Mouse (Mus musculus) stomach, embryonic 16.5 days (tissue): ENCODE data around the gene Trarg1. TPM values are rescaled to one million over a fixed set of nuclear protein-coding genes. Genes with fewer than 3 reads are reported as not detected.
A peak's percentile ranks its signal among the peaks of the same experiment; 100 is the strongest.

ENCODE experiments used
- ATAC-seq: fragments of 200-750 bp; cut with Nextera tagmentation; 2 replicates; pipeline ENCODE4 v1.8.0; 2017; ENCODE audit warnings: moderate number of reproducible peaks, moderate TSS enrichment; ENCODE audit not compliant: insufficient read depth, low FRiP score
- H3K27ac ChIP-seq: fragments of 300-500 bp; sonication (generic); 2 replicates; pipeline ENCODE4 v1.5.1; 2014; ENCODE audit warnings: low read length
- H3K27me3 ChIP-seq: fragments of 300-500 bp; sonication (generic); 2 replicates; pipeline ENCODE4 v1.6.1; 2014; ENCODE audit warnings: low read length, control low read depth, mixed read lengths; ENCODE audit not compliant: control insufficient read depth, insufficient read depth
- H3K36me3 ChIP-seq: fragments of 300-500 bp; sonication (generic); 2 replicates; pipeline ENCODE4 v1.6.1; 2014; ENCODE audit warnings: low read length; ENCODE audit not compliant: control insufficient read depth, insufficient read depth
- H3K4me1 ChIP-seq: fragments of 300-500 bp; sonication (generic); 2 replicates; pipeline ENCODE4 v1.6.1; 2014; ENCODE audit warnings: low read length, control low read depth, mixed read lengths; ENCODE audit not compliant: control insufficient read depth, insufficient read depth
- H3K4me2 ChIP-seq: fragments of 300-500 bp; sonication (generic); 2 replicates; pipeline ENCODE4 v1.6.1; 2014; ENCODE audit warnings: low read depth, low read length, mixed read lengths
- H3K4me3 ChIP-seq: fragments of 300-500 bp; sonication (generic); replicated peaks from 2 replicates; pipeline ENCODE4 v1.5.1; 2014; ENCODE audit warnings: mild to moderate bottlenecking, low read length
- H3K9ac ChIP-seq: fragments of 300-500 bp; sonication (generic); 2 replicates; pipeline ENCODE4 v1.6.1; 2014; ENCODE audit warnings: low read length
- H3K9me3 ChIP-seq: fragments of 300-500 bp; sonication (generic); replicated peaks from 2 replicates; pipeline ENCODE4 v1.6.1; 2016; ENCODE audit warnings: low read length, control low read depth; ENCODE audit not compliant: control insufficient read depth
- WGBS: fragments of 180-500 bp; shearing (Covaris S2); extraction: QIAGEN DNeasy Blood & Tissue Kit; methylation state at CpG from one replicate; pipeline ENCODE4 v1.1.7; 2014; 5-methylcytosine and 5-hydroxymethylcytosine counted together
- polyA plus RNA-seq: library from polyadenylated mRNA; unstranded; fragments of >200 nt; fragmentation: Nextera tagmentation; extraction: Ambion mirVana; gene quantifications from 2 replicates; pipeline ENCODE4 v1.2.1, GENCODE M21; 2015

Gene Trarg1
- polyA plus RNA-seq, 1 experiment from 2014 or later: 0.75 TPM

- H3K36me3 ChIP-seq: no peaks in the 10 kb centered on the region
- H3K27me3 ChIP-seq: peaks cover 33% of the 10 kb centered on the region
- 28% methylated on average over 4 of the region's 4 CpGs for WGBS
- no peak overlapping the region for H3K27ac ChIP-seq
- no peak overlapping the region for H3K9ac ChIP-seq
- no peak for ATAC-seq
- H3K4me1 ChIP-seq: 0 out of 2 replicates have a peak, but pooled peaks cover 8% of the 10 kb centered on the region
- no peaks in the 10 kb centered on the region for H3K9me3 ChIP-seq
- H3K4me3 ChIP-seq: no peak overlapping the region
- H3K4me2 ChIP-seq: no peak overlapping the region
Measured at GRCm38 (mm10) chr11:76667807-76668206, 11.8 kb upstream of the Trarg1 start.

- no peaks in the 10 kb centered on the region for H3K36me3 ChIP-seq
- no peak within 1 kb of the TSS for H3K27ac ChIP-seq
- H3K27me3 ChIP-seq: peaks cover 47% of the 10 kb centered on the region
- H3K9me3 ChIP-seq: no peaks in the 10 kb centered on the region
- H3K9ac ChIP-seq: peak within 1 kb of the TSS; percentile 50
- 0 out of 2 replicates have a peak, but pooled peaks cover 8% of the 10 kb centered on the region for H3K4me1 ChIP-seq
- peak within 1 kb of the TSS; percentile 39 for H3K4me3 ChIP-seq
- no peak for ATAC-seq
- peak within 1 kb of the TSS; percentile 49 for H3K4me2 ChIP-seq
- 56% methylated on average over 15 of the region's 15 CpGs for WGBS
Measured at GRCm38 (mm10) chr11:76671871-76672475, 7.6 kb upstream of the Trarg1 start, which contains the start of gene Bhlha9. TSS of gene Bhlha9 (plus strand) at chr11:76672470.

GRCm38 (mm10) chr11:76672561-76673384 is 6.8 kb upstream of the Trarg1 start:
- no peak overlapping the region for H3K27ac ChIP-seq
- 5% methylated on average over 64 of the region's 64 CpGs for WGBS
- no peaks in the 10 kb centered on the region for H3K36me3 ChIP-seq
- H3K27me3 ChIP-seq: peaks cover 39% of the 10 kb centered on the region
- peak overlapping the region; percentile 50 for H3K9ac ChIP-seq
- no peaks in the 10 kb centered on the region for H3K9me3 ChIP-seq
- peak overlapping the region; percentile 49 for H3K4me2 ChIP-seq
- no peak for ATAC-seq
- 0 out of 2 replicates have a peak, but pooled peaks cover 8% of the 10 kb centered on the region for H3K4me1 ChIP-seq
- H3K4me3 ChIP-seq: peak overlapping the region; percentile 39

GRCm38 (mm10) chr11:76674199-76674598 is 5.4 kb upstream of the Trarg1 start:
- no peaks in the 10 kb centered on the region for H3K9me3 ChIP-seq
- H3K4me3 ChIP-seq: no peak overlapping the region
- H3K36me3 ChIP-seq: no peaks in the 10 kb centered on the region
- 0 out of 2 replicates have a peak, but pooled peaks cover 8% of the 10 kb centered on the region for H3K4me1 ChIP-seq
- 52% methylated on average over 8 of the region's 8 CpGs for WGBS
- H3K27ac ChIP-seq: no peak overlapping the region
- ATAC-seq: no peak
- no peak overlapping the region for H3K9ac ChIP-seq
- H3K27me3 ChIP-seq: peaks cover 38% of the 10 kb centered on the region
- H3K4me2 ChIP-seq: no peak overlapping the region

- H3K9me3 ChIP-seq: no peaks in the 10 kb centered on the region
- no peak overlapping the region for H3K9ac ChIP-seq
- ATAC-seq: no peak
- no peaks in the 10 kb centered on the region for H3K36me3 ChIP-seq
- H3K4me2 ChIP-seq: no peak overlapping the region
- WGBS: 37% methylated on average over 4 of the region's 4 CpGs
- no peak overlapping the region for H3K4me3 ChIP-seq
- 0 out of 2 replicates have a peak, but pooled peaks cover 8% of the 10 kb centered on the region for H3K4me1 ChIP-seq
- H3K27ac ChIP-seq: no peak overlapping the region
- H3K27me3 ChIP-seq: peaks cover 38% of the 10 kb centered on the region
Measured at GRCm38 (mm10) chr11:76674704-76675103, 4.9 kb upstream of the Trarg1 start.

- H3K9ac ChIP-seq: no peak overlapping the region
- H3K27ac ChIP-seq: no peak overlapping the region
- 68% methylated on average over 2 of the region's 2 CpGs for WGBS
- H3K36me3 ChIP-seq: no peaks in the 10 kb centered on the region
- H3K4me1 ChIP-seq: no peaks in the 10 kb centered on the region
- no peaks in the 10 kb centered on the region for H3K9me3 ChIP-seq
- no peak overlapping the region for H3K4me2 ChIP-seq
- ATAC-seq: no peak
- no peak overlapping the region for H3K4me3 ChIP-seq
- no peaks in the 10 kb centered on the region for H3K27me3 ChIP-seq
Measured at GRCm38 (mm10) chr11:76685604-76686003, 6.0 kb downstream of the Trarg1 start.

GRCm38 (mm10) chr11:76692096-76692495 is 12.5 kb downstream of the Trarg1 start:
- no peaks in the 10 kb centered on the region for H3K36me3 ChIP-seq
- no peaks in the 10 kb centered on the region for H3K27me3 ChIP-seq
- no peak for ATAC-seq
- H3K9ac ChIP-seq: no peak overlapping the region
- no peak overlapping the region for H3K4me2 ChIP-seq
- H3K4me1 ChIP-seq: no peaks in the 10 kb centered on the region
- 65% methylated on average over 3 of the region's 3 CpGs for WGBS
- no peak overlapping the region for H3K27ac ChIP-seq
- no peak overlapping the region for H3K4me3 ChIP-seq
- no peaks in the 10 kb centered on the region for H3K9me3 ChIP-seq

- H3K9me3 ChIP-seq: no peaks in the 10 kb centered on the region
- no peak overlapping the region for H3K4me2 ChIP-seq
- no peaks in the 10 kb centered on the region for H3K4me1 ChIP-seq
- H3K4me3 ChIP-seq: no peak overlapping the region
- WGBS: 67% methylated on average over 6 of the region's 6 CpGs
- H3K27ac ChIP-seq: no peak overlapping the region
- no peaks in the 10 kb centered on the region for H3K27me3 ChIP-seq
- ATAC-seq: no peak
- H3K9ac ChIP-seq: no peak overlapping the region
- no peaks in the 10 kb centered on the region for H3K36me3 ChIP-seq
Measured at GRCm38 (mm10) chr11:76695810-76696209, 16.2 kb downstream of the Trarg1 start.

- Histone ChIP-seq H3K4me1 (no peaks in the 10 kb centered on the region), H3K4me2 (peak overlapping the region; percentile 39; the same call in 1 of the 2 replicates), H3K4me3 (peak overlapping the region; percentile 10; the same call in 1 of the 2 replicates), H3K27ac (no peak overlapping the region), H3K9ac (no peak overlapping the region), H3K36me3 (no peaks in the 10 kb centered on the region), H3K9me3 (no peaks in the 10 kb centered on the region), H3K27me3 (no peaks in the 10 kb centered on the region)
- no peak for ATAC-seq
- WGBS: 58% methylated on average over 8 of the region's 9 CpGs
Measured at GRCm38 (mm10) chr11:76699626-76700025, 20.0 kb downstream of the Trarg1 start.
